Mouse (Mus musculus) monocyte, adult 2 months (primary cell): ENCODE results near the gene Immt.
"Not testable (repeated sequence)": the region's sequence is repeated elsewhere in the genome, so short reads cannot be mapped to it uniquely, and the experiment has no call there.

Experiments used
- DNase-seq, 2 experiments: peaks; one replicate each; pipeline ENCODE4 v3.0.0; 2022; ENCODE audit warnings: low spot score in 2 of 2, low read depth in 1 of 2

The Immt gene

DNA sequence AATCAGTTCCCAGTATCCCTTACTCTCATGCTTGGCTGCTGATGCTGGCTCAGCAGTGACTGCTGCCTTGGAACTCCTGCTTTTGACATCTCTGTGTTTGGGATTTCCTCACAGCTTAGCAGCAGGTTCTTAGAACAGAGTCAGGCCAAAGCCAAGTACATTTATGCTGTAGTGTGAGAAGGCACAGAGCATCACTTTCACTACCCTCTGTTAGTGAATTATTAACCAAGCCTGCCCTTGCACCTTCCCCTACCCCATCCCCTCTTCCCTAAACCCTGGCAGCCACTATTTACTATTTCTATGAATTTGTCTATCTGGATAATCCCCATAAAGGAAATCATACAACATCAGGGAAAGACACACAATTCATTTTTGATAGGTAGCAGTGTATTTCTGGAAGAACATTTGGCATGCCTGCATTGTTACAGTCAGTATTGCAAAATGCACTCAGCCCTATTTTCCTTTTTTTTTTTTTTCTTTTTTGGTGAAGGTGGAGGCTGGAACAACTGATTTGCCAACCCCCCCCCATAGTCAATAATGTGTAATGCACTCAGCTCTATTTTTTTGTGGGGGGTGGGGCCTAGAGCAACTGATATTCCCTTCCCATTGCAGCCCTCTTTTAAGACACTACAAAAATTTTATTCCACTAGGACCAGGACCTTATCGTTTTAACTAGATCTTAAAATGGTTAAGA lies 9.6 kb downstream of the Immt start:
- DNase-seq = no peak

DNA sequence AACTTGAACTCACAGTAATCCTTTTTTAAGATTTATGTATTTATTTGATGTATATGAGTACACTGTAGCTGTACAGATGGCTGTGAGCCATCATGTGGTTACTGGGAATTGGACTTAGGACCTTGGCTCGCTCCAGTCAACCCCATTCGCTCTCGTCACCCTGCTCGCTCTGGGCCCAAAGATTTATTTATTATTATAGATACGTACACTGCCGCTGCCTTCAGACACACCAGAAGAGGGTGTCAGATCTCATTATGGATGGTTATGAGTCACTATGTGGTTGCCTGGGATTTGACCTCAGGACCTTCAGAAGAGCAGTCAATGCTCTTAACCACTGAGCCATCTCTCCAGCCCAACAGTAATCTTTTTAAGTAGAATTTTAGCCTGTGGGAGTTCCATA lies 15.8 kb downstream of the Immt start:
- DNase-seq = not testable (repeated sequence)

DNA sequence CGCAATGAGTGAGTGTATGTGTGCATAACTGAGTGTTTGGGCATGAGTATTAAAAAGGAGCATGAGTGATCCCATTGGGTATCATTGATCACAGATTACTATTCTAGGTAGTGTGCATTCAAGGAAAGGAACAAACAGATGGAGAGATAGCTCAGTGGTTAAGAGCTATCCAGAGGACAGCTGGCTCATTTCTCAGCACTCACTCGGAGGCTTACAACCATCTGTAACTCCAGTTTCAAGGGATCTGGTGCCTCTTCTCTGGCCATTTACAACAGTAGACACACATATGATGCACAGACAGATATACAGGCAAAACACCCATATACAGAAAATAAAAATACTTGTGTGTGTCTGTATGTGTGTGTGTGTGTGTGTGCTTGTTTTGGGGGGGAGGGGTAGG lies 36.6 kb downstream of the Immt start:
- DNase-seq = no peak

GRCm38 (mm10) chr6:71868809-71869208 lies 37.7 kb downstream of the Immt start:
- no peak for DNase-seq

- no peak for DNase-seq
Observed at GRCm38 (mm10) chr6:71871396-71871795, 40.3 kb downstream of the Immt start.

DNA sequence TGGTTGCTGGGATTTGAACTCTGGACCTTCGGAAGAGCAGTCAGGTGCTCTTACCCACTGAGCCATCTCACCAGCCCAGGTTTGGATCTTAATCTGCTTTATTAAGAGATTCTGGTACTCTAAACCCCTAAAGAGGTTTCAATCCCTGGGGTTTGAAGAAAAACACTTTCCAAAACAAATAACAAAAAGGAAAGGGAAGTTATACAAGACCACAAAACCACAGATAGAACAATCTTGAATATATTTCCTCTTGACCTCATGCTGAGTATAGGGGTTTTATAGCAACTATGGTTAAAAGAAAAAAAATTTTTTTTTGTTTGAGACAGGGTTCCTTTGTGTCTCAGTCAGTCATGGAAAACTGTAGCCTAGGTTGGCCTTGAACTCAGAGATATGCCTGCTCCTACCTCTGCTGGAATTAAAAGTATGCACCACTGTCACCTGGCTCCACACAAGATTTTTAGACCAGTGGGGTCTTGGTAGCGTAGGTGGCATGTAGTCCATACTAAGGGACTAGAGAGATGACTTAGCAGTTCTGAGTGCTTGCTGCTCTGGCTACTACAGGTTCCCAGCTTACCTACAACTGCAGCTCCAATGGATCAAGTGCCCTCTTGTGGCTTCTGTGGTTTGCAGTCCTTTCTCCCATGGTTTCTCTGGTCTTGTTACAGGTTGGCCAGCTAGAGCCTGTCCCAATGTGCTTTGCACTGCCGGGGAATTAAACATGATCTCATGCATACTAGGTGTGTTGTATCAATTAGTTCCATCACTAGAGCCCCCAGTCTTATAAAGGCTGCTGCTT lies 47.0 kb downstream of the Immt start:
- no peak for DNase-seq

DNA sequence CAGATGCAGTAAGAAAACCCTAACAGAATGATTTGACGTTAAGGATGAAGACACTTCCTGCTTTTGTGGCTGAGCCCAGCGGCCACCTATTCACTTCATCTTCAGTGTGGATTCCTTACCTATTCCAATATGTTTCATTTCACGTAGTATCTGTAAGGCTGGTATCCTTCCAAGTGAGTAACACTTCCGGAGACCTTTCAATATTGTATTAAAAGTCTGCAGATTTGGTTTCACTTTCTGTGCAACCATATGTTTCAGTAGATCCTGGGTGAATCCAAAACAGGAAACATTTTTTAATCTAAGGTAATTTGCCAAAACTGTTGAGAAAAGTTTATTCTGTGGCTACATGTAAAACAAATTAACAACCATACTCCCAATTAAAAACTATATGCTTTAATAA lies 62.1 kb downstream of the Immt start:
- no peak for DNase-seq

GRCm38 (mm10) chr6:71907702-71908235 lies 76.6 kb downstream of the Immt start:
- DNase-seq = no peak

GRCm38 (mm10) chr6:71908481-71909381 lies 77.6 kb downstream of the Immt start, which contains the start of the genes Ptcd3 and Polr1a:
Ptcd3 (minus strand) TSS chr6:71908750.
Polr1a (plus strand) TSS chr6:71909053.
- peak; percentile 73 to 86 for DNase-seq

DNA sequence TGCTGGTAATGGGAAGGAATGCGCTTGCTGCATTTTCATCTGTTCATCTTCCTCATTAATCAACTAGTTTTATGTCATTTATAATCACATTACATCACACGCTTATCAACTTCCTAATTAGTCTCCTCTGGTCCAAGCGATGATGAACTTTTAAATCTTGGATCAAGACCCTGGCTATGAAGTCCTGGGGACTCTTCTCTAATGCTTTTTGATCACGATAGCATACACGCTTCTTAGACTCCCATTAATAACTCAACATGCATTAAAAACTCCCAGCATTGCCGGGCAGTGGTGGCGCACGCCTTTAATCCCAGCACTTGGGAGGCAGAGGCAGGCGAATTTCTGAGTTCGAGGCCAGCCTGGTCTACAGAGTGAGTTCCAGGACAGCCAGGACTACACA lies 78.3 kb downstream of the Immt start:
- no peak for DNase-seq

- no peak for DNase-seq
Observed at GRCm38 (mm10) chr6:71909840-71910239, 78.7 kb downstream of the Immt start.

DNA sequence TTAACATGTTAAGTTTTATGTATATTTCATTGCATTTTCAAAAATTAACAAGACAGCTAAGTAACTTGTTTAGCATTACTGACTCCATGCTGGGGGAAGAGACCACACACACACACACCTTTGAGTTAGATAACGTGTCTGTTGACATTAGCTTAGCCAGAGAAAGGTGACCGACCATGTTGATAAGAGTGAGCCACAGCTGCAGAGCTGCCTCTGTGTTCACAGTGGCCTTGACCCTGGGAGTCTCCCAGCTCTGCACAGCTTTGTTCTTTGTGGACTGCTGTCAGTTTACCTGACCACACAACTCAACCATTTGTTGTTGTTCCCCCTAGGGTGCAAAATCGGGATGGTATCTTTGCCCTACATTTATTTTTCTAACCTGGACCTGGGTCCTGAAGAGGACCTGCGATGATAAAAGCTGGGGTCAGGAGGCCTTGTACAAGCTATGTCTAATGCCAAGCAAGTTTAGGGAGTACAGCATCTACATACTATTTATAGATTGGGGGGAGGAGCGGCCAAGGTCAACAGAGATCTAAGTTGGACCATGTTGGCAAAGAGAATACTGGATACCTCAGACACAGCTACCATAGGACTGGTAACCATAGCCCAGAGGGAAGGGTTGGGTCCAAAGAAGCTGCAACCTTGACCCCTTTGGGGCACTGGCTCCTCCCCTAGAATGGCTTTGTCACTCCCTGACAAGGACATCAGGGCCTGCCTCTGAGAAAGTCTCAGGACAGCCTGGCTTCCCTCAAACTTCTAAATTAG lies 80.7 kb downstream of the Immt start:
- DNase-seq = no peak

GRCm38 (mm10) chr6:71920752-71921151 lies 89.6 kb downstream of the Immt start:
- no peak for DNase-seq

DNA sequence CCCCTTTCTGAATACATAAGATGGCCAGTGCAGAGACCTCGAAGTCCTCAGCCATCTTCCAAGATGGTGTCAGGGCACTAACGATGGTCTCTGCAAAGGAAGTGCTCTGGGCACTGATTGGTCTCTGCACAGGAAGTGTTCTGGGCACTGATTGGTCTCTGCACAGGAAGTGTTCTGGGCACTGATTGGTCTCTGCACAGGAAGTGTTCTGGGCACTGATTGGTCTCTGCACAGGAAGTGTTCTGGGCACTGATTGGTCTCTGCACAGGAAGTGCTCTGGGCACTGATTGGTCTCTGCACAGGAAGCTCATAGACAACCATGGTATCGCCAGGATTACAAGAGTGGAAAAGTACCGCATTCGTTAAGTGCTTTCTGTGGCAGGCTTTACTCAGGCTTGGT lies 94.1 kb downstream of the Immt start:
- not testable (repeated sequence) for DNase-seq
